Mouse (Mus musculus) E14TG2a.4 (cell line): ENCODE measurements at regions not wholly inside any gene's neighbourhood (a gene's known extent, or its start where the extent isn't known, plus 50 kb on each side); places are given as distances from the start of the nearest gene placed in this dataset.

Experiments used
- CTCF ChIP-seq: conservative IDR thresholded peaks from 2 replicates; pipeline ENCODE4 v1.5.1; 2014; ENCODE audit warnings: low read length
- NANOG ChIP-seq: IDR thresholded peaks from 2 replicates; pipeline ENCODE4 v1.6.1; 2014; ENCODE audit warnings: borderline replicate concordance, low read length, mixed read lengths

GRCm38 (mm10) chr8:32990216-32990615 lies 438.3 kb upstream of the 5930422O12Rik start:
- TF ChIP-seq CTCF (no peak), NANOG (no peak)
